Mouse (Mus musculus) cerebellum, adult (tissue): ENCODE measurements around the gene Plcd3.

ENCODE experiments used
- ATAC-seq: cut with Nextera tagmentation; 2 replicates; pipeline ENCODE4 v1.9.2; 2017; ENCODE audit warnings: mild to moderate bottlenecking, moderate library complexity, mixed read lengths; ENCODE audit not compliant: insufficient number of reproducible peaks, low FRiP score, low TSS enrichment

Gene Plcd3

GRCm38 (mm10) chr11:103101481-103101865 is at the start of gene Plcd3, which contains the start of gene Acbd4:
Gene Plcd3, minus strand, starts transcription at chr11:103101658.
Gene Acbd4, plus strand, starts transcription at chr11:103101682.
- ATAC-seq, result no peak

DNA sequence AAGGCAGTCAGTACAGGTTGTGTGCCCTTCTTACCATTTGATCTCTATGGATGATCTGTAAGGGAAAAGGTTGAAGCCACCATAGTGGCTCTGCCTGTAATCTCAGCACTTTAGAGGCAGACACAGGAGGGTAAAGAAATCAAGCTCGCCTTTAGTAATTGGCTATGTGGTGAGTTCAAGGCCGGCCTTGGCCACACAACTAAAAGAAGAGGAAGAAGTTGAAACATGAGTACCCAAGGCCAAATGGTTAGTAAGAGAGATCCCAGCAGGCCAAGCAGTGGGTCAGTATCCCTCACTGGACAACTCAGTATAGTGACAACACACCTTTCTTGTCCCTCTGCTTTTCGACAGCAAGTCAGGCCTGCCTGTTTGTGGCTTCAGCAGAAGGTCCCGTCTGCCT is 48.3 kb upstream of the Plcd3 start:
- no peak for ATAC-seq

- ATAC-seq, result no peak
Measured at GRCm38 (mm10) chr11:103147766-103148165, 46.3 kb upstream of the Plcd3 start.

DNA sequence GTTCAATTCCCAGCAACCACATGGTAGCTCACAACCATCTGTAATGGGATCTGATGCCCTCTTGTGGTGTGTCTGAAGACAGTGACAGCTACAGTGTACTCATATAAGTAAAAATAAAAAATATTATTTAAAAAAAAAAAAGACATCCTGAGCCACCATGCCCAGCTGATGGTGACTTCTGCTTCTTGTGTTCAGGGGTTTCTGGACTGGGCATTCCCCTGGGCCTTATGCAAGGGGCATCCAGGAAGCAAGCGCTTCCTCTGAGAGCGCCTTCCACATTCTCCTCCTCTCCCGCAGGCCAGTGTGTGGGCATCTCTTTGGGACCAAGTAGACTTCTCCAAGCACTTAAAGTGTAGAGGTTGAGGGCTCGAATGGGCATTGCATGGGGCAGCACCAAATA is 44.9 kb upstream of the Plcd3 start:
- ATAC-seq, result no peak

DNA sequence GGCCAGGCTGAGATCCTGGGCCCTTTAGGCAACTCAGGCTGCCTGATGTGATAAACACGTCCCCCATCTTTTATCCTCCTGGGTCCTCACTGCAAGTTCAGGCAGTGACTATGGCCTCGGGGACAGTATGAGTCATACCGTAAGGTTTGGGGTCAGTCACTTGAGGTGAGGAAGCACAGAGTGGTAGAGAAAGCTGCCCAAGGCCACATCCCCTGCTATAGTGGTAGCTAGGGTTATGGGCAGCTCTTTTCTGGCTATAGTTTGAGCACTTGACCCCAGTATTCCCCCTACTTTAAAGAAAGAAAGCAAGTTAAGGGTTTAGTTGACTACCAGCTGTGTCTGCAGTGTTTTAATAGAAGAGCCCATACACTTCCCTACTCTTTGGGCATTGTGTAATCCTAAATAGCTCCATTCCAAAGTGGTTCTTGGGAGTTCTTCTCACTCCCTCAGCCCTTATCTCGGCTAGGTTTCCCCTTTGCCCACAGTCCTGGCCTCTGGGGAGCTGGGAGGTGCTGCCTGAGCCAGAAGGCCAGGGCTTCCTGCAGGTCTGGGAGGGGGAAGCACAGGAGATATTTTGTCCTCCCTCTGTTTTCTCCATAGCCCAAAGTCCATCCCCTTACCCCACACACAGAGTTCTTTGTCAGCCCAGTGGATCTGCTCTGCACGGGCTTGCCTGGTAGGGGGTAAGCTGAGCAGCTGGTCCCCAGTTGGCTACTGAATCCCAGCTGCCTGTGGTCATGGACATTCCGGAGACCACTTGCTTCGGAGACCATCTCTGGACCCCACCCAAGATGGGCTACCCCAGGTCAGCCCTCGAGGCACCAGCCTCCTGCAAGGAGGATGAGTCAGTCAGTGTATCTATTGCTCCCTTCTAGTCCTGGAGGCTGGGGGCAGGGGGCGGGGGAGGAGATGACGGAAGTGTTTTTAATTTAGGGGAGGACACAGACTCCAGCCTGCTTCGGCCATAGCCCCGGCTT is 43.1 kb upstream of the Plcd3 start:
- no peak for ATAC-seq

GRCm38 (mm10) chr11:103142441-103143182 is 41.2 kb upstream of the Plcd3 start:
- ATAC-seq, result peak; percentile 90

DNA sequence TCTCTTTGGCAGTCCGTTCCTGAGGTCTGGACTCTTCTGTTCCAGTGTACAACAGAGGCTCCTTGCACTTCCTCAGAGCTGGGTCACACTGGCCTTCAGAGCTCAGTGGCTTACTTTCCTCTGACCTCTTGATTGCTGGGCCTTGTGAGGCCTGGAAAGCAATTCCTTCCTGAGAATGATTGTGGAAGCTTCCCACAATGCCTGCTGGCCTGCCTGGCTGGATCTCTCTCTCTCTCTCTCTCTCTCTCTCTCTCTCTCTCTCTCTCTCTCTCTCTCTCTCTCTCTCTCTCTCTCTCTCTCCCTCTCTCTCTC is 40.4 kb upstream of the Plcd3 start:
- no peak for ATAC-seq

DNA sequence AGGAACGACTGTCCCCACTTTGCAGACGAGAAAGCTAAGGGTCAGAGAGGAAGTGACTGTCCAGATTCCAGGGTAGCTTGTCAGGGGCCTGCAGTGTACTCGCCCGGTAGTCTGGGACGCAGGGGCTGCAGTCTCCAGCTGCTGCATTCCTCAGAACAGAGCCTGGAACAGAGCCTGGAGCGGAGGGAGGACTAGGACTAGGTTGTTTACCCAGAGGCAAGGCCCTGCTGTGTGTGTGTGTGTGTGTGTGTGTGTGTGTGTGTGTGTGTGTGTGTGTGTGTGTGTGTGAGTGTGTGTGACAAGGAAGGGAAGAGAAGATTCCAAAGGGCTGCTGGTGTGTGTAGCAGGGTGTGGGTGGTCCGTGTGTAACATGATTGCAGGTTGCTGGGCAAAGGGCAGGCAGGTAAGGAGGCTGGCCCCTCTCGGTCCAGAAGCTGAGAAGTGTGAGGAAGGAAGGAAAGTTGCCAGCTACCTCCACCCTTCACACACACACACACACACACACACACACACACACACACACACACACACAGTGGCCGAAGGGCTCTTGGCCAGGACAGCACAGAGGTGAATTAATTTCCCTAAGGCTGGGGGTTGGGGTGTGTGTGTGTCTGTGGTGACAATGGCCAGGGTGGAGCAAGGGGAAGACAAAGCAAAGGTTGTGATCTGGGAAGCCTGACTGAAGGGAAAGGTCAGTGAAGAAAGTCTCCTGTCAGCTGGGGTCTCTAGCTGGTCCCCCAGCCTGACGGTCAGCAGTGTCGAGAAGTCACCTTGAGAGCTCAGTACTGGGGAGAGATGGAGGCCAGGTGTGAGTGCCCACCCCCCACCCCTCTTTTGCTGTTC is 39.9 kb upstream of the Plcd3 start:
- no peak for ATAC-seq

GRCm38 (mm10) chr11:103140763-103141100 is 39.3 kb upstream of the Plcd3 start:
- no peak for ATAC-seq

DNA sequence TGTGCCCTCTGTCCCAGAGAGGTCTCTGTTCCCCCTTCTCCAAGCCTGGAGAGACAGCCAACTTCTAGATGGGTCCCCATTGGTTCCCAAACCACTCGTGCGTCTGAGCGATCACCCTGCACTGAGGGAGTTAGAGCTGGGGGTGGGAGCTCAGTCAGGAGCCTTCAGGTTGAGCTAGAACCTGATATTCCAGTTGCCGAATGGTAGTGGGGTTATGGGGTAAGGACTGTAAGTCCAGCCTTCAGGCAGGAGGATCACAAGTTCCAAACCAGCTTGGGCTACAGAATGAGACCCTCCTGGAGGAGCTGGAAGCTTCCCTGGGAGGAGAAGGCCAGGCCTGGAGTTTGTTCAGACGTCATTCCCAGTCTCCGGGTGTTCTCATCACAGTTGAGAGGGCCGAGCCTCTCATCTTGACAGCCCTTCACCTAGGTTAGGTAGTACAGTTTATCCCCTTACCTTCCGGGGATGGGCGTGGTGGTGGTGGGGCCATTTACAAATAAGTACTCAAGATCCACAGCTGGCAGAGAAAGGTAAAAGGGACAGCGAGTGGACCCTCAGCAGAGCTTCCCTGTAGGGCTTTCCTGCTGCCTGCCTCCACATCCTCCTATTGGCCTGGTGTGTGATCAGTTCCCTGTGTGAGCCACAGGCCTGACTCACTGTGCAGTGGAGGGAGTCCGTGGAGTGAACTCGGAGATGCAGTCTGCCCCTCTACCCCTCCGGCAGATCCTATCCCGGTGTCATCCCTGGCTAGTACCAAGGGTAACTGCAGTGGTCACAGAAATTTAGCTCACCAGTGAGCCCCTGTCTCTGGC is 38.7 kb upstream of the Plcd3 start:
- no peak for ATAC-seq

GRCm38 (mm10) chr11:103136039-103136577 is 34.6 kb upstream of the Plcd3 start:
- ATAC-seq, result no peak

GRCm38 (mm10) chr11:103134221-103134620 is 32.8 kb upstream of the Plcd3 start:
- ATAC-seq, result no peak

DNA sequence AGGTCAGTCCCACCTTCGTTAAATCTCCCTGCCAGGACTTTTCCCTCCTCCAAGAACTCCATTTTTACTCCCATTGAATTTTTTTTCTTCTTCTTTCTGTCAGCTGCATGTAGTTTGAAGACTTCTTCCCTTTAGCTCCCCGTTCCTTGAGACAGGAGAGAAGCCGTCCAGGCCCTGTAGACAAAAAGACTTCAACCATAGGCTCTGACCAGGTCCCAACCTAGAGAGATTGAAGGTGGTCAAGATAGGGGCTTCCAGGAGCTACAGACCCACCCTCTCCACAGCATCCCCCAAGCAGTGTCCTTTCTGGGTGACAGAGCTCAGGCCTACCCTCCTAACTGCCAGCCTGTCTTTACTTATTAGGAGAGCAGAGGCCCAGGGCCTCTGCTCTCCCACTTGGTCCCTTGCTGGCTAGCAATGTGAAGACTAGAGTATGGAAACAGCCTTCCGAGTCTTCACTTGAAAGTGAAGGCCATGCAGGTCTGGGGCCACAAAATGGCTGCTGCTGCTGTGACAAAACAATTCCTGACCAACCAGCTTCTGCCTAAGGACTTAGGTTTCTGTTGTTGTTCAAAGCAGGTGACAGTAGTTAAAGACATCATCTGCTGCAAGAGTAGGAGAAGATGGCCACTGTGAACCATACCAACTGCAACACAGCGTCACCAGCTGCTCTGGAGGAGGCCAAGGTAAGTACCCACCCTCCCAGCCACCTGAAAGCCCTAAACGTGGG is 32.2 kb upstream of the Plcd3 start:
- ATAC-seq, result no peak

DNA sequence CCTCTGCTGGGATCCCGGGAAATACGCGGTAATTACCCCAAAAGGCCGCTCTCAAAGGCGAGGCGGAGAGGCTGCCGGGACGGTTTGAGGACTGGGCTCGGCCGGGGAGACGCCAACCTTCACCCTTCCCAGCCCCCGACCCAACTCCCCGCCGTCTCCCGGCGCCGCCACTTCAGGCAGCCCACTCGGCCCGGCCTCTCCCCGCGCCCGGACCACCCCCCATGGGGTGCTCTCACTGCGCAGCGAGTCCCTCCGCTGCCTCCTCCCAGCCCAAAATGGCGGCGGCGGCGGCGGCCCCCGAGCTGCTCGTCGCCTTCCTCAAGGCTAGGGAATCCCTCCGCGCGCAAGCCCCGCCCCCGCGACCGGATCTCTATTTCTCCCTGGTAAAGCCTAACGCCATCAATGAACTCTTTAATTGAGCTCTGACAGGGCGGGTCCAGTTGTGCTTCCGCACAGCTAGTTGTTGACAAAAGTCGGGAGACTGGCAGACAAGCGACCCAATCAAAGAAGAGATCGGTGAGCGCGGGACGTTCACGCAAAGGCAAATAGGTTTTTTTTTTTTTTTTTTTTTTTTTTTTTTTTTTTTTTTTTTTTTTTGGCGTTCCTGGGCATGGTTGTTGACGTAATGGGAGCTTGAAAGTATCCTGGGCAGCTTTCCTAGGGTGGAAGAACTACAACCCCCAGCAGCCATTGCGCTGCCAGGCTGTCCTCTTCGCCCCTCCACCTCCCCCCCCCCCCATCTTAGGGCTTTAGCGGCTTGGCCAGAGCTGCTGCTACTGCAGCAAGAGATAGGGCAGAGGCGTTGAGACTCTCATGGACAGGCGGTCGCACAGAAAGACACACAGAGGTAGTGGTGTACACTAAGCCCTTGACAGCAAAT is 31.4 kb upstream of the Plcd3 start:
- ATAC-seq, result peak; percentile 95

- peak; percentile 29 for ATAC-seq
Measured at GRCm38 (mm10) chr11:103131701-103132575, 30.5 kb upstream of the Plcd3 start, which contains the start of gene Hexim2. Gene Hexim2, plus strand, starts transcription at chr11:103132429.

DNA sequence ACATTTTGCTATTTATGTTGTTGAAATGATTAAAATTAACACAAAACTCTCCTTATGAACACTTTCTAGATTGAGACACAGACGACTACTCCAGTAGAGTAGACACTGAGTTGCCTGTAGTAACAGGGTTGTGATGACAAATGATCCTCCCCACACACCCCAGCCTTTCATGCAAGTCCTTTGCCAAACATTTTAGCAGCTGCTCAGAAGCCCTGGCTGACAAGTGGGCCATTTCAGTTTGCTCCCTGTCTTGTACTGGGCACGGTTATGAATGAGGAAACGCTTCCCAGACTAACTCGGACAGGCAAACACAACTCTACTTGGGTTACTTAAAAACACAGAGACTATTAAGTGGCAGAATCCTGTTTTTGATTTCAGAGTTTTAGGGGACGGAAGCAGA is 18.9 kb upstream of the Plcd3 start:
- ATAC-seq, result no peak

DNA sequence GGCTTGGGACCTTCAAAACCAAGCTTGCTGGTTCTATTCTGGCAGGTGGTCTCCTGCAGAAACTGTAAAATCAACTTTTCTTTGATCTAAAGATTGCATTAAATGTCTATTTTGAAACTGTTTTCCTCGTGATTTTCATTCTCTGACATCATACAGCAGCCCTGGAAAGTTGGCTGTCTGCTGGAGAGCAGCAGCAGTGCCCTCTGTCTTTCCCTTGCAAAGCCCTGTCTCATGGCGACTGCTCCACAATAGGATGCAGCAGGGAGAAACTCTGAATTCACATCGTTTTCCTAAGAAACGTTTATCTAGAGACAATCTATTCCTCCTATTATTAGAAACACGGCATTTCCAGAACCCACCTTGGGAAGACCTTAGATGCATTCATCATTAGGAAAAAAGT is 18.2 kb upstream of the Plcd3 start:
- ATAC-seq, result no peak
